Mouse (Mus musculus) urinary bladder, postnatal 25 days (tissue): Measurements from ENCODE around the gene Ube3b.
A peak's percentile ranks its signal among the peaks of the same experiment; 100 is the strongest.

Experiments
- DNase-seq: peaks from one replicate; pipeline ENCODE4 v3.0.0; 2022; ENCODE audit warnings: low spot score

Gene Ube3b

DNA sequence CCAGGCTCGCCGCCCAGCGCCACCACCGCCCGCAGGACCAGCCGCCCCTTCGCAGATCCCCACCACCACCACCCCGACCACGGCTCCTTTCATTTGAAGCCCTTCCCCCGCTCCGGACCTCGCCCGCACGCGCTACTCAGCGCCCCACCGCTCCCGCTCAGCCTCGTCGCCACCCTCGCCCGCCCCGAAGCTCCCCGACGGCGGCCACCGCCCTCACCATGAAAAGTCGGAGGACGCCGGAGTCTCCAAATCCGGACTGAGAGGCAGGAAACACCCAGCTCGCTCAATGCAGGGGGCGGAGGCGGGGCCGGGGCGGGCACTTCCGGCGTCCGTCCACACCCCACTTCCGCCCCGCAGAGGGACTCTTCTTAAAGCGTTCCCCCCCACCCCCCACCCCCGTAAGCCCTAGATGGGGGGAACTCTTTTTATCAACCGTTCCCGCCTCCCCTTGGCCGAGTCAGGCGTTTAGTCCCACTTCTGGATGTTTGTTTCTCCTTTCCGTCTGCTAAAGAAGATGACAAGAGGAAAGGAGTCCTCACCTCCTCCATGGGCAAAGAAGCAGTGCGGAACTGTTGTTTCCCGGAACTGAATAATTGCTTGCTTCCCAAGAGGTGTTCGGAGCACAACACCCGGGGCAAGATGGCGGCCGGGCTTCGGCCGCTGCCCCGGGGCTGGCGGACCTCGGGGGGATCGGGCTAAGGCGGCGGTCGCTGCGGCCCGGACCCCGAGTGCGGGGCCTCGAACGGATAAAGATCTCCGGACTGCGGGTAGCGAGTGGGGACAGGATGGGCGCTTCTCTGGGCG is at the start of gene Ube3b, which contains the start of gene Kctd10:
Ube3b (plus strand) TSS at position 399 of the 804 bp plus-strand sequence.
Kctd10 (minus strand) TSS at position 300 of the 804 bp plus-strand sequence.
- peak; percentile 73 for DNase-seq

DNA sequence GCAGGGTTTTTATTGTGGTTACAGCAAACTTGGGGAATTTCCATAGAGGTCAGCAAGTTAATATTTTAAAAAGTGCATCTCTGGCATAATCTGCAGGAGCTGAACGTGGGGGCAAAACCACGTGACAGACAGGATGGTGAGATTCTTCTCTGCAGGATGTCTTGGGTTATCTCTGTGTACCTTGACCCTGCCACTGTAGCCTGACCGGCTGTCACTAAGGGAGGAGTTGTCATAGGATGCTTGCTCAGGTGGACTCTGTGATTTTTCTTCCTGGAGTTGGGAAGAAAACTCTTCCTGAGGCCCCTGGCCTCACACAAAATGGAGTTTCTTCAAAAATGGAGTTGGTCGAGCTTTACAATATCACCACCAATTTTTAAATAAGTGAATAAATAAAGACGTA is 37.4 kb upstream of the Ube3b start:
- no peak for DNase-seq

DNA sequence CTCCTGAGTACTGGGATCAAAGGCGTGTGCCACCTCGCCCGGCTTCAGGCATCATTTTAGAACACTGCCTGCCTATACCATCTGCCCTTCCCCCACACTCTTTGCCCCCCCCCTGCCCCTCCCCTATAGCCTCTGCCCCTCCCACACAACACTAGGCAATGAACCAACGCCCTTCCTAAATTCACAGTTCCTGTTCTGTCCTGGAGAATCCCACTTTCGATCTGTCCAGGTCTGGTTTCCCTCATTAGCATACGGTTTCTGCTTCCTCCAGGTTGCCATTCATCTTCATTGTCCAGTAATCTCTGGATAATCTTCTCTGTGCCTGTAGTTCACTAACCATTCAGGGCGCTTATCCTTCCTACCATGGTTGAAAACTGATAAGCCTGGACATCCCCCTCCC is 36.8 kb upstream of the Ube3b start:
- no peak for DNase-seq

DNA sequence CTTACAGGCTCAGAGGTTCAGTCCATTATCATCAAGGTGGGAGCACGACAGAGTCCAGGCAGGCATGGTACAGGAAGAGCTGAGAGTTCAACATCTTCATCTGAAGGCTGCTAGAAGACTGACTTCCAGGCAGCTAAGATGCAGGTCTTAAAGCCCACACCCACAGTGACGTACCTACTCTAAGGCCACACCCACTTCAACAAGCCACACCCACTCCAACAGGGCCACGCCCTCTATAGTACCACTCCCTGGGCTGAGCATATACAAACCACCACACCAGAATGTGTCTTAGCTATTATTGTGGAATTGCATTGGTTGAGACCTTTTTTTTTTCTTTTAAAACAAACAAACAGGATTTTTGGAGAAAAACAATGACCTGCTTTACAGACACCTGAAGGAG is 34.9 kb upstream of the Ube3b start:
- DNase-seq: no peak

DNA sequence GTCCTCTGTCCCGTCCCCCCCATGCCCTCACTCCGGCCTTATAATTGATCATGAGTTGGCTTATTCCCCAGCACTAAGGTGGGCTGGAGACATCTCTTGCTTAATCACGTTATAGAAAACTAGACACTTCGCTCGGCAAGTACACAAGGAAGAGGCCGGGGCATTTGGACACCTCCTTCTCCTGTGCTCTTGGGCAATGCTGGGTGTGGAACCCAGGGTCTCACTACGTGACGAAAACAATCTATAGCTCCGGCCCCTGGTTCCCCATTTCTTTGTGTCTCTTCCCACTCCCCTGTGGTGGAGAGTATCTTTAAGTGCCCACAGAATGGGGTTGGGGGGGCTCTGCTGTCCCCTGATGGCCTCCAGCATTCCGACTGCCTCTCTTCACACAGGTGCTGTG is 33.4 kb upstream of the Ube3b start:
- DNase-seq: no peak

DNA sequence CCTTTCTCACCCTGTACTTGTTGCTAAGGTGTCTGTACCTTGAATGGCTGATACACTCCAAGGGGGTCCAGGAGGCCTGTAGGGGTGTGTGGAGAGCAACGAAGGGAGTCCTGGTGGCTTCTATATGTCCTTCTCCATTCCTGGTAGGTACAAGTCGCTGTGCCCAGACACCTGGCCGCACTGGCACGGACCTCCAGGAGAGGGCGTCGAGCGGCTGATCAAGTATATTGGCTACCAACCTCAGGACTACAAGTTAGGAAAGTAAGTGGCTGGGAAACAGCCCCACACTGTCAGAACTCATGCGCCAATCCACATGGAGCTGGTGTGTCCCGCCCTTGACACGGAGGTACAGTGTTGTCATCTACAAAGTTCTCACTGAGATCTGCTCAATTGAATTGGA is 28.9 kb upstream of the Ube3b start:
- DNase-seq: no peak

DNA sequence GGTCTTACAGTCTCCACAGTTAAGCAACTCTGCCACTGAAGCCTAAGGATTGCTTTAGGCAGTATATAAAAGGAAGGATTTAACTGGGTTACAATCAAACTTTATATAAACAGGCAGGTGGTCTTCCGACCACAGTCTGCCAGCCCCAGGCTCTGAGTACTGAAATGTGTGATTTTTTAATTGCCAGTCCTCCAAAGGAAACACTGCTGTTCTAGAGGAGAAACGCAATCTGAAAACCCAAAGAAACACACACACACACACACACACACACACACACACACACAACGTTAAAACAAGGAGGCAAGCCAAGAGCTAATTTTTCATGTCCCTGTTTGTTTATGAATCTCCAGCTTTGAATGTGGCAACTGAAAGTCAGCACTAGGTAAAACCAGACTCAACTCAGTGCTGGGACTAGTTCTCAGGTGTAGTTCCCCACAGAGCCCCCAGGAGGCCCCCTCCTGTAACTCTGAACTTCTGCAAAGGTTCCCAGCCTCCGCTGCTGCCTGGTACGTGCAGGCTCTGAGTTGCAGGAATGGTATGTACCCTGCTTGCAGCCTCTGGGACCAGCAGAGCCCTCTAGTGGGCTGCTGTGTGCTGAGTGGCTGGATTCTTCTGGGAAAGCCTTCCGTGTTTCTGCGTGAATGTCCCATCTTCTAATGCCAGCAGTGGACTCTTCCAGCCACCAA is 24.0 kb upstream of the Ube3b start:
- DNase-seq: peak; percentile 74

DNA sequence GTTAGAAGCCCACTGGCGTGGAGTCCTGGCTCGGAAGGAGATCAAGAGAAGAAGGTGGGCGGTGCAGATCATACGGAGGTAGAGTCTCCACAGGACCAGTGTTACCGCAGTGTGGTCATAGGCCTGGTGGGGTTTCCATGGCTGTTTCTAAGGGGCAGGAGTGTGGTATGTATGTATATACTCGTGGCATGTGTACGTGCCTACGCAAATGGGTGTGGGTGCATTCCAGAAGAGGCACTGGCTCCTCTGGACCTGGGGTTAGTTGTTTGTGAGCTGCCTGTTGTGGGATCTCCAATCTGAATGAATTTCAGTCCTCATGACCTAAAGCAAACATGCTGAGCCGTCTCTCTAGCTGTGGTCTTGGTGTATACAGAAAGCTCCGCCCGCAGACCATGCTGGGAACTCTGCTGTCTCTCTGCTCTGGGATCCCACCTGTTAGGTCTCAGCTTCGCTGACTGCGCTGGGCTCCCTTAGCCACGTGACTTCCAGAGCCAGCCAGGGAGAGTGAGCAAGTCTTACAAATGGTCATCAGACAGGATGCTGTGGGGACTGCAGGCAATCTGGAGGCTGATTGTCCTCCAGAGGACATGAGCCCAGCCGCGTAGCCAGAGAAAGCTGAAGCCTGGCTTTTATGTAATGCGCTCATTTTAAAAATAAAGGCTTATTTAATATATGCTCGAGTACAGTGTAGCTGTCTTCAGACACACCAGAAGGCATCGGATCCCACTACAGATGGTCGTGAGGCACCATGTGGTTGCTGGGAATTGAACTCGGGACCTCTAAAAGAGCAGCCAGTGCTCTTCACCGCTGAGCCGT is 23.3 kb upstream of the Ube3b start:
- no peak for DNase-seq

DNA sequence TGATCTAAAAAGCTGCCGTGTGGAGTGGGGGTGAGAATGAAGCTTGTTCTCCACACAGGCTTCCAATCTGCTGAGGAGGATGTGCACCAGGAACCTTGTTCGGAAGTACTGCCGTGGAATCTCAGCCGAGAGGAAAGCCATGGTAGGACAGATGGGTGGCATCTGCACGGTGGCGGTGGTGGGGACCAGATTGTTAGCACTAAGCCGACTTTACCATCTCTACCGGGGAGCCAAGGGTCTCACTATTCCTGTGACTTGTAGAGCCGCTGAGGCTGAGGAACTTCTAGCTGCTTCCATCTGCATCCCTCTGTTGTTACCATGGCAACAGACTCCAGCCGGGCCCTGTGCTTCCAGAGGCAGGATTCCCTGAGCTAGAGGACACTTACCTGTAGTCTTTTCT is 21.6 kb upstream of the Ube3b start:
- DNase-seq: no peak

DNA sequence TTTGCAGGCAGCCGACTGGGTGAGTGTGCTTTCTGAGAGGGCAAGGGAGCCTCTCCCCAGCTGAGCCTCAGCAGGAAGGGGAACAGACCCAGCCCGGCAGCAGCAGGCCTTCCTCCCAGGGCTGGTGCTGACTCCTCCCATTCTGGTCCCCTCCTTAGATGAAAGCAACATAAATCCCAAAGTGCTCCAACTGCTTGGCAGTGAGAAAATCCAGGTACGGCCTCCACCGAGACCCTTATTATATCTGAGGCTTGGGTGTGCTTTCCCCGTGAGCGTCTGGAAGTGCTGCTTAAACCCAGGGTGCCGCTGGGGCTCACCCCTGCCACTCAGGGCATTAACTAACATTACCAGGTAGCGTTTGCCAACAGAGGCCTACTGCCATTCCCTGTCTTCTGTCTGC is 20.8 kb upstream of the Ube3b start:
- no peak for DNase-seq

DNA sequence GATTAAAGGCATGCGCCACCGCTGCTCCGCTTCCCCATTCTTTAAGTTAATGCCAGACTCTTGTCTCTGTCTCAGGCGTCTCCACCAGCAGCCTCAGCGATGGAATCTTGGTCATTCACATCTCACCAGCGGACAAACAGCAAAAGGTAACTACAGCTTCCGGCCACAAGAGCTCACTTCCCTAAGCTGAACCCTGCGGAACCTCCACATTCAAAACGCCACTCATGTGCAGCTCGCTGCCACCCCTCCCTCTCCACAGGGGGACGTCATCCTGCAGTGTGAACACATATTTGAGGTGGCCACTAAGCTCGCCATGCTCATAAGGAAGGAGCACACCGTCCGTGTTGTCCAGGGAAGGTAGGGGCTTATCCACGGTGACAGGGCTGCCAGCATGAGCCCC is 19.4 kb upstream of the Ube3b start:
- no peak for DNase-seq

DNA sequence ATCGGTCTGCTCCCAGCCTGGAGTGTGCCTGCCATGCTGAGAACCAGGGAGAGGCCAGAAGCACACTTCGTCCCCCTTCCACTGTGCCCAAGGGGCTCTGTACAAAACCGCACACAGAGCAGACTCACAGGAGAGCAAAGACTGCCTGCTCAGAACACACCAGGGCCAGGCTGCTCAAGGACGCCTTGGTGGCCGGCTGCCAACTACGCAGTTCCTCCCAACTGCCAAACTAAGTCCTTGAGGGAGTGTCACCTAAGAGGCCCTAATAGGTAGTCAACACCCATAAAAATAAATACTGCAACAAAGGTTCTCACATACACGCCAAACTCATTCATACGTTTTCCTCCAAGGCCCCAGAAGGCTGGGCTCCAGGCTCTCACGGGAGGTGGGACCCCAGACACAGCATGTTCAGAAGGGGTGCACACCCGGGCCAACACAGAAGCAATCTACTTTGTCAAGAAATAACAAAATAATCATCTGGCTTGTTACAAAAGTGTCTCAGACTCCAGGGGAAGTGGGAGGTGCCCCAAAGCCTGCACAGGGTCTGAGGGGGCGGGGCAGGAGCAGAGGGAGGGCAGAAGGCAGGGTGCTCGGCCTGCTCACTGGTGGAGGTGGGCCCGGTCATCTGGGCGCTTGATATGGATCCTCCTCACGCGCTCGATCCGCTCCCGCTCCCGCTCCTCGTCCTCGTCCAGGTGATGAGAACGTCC is 15.2 kb upstream of the Ube3b start:
- no peak for DNase-seq

DNA sequence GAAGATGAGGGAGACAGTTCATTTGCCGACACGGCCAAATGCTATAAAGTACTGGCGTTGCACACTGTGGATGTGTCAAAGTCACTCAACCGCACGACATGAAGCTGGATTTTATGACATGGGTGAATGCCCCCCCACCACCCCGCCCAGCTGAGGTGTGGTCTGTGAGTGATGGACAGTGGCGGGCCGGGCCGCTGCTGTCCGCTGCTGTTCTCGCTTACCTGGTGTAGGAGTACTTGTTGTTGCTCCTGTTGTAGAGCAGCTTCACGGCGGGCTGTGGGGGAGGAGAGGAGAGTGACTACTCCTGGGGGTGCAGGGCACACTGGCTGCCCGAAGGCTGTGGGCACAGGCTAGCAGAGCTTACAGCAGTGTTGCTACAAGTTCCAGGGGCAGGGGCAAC is 12.3 kb upstream of the Ube3b start:
- DNase-seq: no peak

DNA sequence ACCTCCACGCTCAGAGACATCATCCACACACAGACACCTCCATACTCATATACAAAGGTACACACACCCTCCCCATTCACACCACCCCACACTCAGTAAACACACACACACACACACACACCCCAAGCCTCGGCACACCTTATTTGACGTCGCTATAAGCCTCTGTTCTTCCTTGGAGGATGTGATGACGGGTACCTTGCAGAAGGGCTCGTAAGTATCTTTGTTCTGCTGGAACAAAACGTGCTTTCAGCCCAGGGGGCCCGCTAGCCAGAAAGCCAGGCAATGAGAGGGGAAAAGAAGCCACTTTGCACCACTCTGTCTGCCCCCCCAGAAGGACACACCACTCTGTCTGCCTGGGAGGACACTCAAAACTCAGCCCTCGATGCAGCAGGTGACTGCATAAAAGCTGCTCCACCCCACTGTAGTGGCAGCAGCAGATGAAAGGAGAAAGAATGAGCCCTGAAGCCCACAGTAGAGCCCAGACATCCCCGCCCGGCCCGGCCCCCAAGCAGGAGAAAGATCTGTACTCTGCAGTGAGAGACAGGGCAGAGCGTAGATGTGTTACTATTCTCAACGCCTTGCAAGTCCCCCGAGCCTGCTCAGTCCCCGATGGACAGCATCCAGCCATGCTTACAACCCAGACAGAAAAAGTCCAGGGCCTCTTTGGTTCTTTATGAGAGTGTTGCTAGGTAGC is 11.5 kb upstream of the Ube3b start:
- no peak for DNase-seq

DNA sequence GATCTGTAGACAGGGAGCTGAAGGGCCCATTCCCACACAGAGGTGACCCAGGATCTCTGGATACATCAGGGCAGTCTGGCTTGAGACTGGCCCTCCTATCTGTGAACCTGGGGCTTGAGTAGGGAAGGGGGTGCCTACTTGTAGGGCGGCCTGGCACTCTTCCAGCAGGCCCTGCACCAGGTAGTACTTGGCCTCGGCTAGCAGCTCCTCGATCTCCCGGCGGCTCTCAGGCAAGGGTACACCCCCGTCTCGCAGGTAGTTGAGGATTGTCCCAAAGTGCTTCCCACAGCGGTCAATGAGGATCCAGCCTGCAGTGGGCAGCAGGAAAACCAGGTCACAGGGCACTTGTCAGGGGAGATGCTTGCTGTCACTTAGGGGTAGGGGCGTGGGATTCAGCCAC is 10.5 kb upstream of the Ube3b start:
- no peak for DNase-seq

DNA sequence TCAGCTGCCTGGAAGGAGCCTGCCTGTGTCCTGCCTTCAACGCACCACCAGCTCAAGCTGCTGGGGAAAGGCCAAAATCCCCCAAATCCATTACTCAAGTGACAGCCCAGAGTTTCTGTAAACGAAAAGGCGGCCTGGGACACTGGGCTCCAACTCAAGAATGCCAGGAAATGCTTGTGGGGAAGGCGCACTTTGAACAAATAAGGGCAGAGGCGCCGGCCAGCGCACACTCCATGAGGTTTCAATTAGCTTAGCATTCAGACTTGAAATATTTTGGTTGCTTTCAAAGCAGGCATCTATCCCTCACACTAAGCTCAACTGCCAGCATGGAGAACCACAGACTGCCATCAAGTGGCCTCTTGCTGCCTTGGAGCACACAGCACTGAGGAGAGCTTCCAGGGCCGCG is 10.0 kb upstream of the Ube3b start:
- no peak for DNase-seq

DNA sequence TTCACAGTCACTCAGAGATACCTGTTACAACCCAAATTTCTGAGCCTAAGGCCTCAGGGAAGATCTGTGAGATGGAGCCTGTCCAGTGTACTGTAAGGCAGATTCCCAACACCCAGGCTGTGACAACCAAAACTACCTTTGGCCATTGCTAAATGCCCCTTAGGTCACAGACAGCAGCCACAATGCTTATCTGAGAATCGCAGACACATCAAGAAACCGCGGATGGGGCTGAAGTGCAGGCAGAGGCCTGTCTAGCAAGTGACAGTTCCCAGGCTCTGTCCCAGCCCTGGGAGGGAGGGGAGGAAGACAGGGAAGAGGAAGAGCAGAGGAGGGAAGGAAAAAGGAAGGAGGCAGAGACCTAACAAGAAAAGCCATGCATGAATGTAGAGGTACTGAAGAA is 9.1 kb upstream of the Ube3b start:
- no peak for DNase-seq

DNA sequence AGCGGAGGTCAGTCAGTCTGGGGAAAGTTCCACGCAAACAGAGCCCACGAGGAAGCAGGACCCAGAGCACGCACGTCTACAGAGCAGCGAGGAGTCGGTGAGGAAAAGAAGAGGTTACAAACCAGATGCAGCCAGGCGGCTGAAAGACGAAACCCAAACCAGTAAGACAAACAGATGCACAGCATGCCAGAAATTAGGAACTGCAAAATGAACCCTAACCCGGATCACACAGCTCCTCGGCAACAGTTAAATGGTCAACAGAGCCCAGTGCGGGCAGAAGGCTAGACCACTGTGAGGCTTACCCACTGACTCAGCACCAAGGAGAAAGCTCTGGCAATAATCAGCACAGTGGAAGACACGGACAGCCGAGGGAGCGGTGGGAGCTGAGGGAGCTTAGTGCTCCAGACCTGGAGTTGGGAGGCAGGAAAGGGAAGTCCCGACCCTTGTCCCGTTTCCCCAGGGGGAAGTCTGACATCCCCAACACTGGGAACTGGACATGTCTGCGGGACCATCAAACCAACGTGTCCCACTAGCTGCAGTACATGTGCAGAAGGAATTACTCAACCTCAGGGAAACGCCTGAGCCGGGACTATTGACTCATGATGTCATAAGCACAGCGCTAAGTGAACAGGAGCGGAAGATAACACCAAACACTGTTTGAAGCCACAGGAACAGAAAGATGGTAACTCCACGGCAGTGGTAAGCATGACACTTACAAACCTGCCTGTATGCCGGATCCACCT is 8.5 kb upstream of the Ube3b start:
- no peak for DNase-seq

DNA sequence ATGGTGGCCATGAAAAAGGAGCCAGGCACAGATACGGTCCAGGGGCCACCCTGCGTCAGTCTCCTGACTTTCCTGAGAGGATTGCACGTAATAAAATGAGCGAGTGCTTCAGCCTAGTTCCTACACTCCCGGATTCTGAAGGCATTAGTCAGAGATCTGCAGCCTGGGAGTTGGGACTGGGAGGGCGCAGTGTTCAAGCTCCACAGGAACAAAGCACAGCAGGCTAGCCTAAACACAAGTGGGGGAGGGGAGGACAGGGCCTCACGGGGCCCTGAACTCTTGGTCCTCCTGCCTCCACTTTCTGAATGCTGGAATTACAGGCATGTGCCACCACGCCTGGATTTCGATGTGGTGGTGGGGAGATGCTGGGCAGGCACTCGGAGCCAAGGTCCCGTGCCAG is 7.8 kb upstream of the Ube3b start:
- DNase-seq: no peak

DNA sequence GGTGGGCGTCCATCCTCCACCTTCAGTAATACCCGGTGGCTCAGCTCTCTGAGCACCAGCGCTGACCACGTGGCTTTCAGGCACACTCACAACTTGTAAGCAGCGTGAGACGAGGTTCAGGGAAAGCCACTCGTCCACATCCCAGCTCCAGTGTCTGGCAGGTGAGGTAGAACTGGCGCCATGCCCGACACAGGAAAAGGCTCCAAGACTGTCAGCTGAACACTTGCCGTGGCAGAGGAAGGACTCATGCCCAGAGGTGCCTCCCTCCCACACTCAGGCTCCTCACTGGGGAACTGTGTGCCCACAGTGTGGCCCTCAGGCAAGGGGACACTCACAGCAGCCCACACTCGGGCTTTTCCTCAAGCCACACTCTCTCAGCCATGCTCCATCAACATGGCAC is 7.2 kb upstream of the Ube3b start:
- no peak for DNase-seq

DNA sequence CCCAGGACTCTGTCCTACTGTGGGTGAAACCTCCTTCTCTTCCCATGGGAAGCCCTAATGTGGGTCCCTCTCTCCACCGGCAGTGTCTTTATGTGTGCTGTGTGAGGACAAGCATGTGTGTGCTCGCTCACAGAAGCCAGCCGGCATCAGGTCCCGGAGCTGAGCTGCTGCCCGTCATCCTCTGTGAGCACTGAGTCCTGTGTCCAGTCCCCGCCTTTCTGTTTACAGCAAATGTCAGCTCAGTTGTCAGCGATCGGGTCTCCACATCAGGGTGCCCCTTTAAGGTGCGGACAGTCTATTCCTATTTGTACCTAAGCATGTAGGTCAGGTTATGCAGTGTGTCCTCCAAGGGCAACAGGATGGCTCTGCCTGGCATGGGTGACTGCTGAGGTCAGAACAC is 6.8 kb upstream of the Ube3b start:
- no peak for DNase-seq
